Mouse (Mus musculus) bone marrow, adult 2 months (tissue): ENCODE results near the gene Eif1.
"Not testable (repeated sequence)": the region's sequence is repeated elsewhere in the genome, so short reads cannot be mapped to it uniquely, and the experiment has no call there.

ENCODE experiments used
- CTCF ChIP-seq: fragments of 200-500 bp; IDR thresholded peaks from 2 replicates; pipeline ENCODE4 v1.5.1; 2011; ENCODE audit warnings: low read length, control low read depth; ENCODE audit not compliant: control insufficient read depth, insufficient read depth
- POLR2A ChIP-seq: fragments of 200-500 bp; IDR thresholded peaks from 2 replicates; pipeline ENCODE4 v1.6.1; 2011; ENCODE audit warnings: low read depth, mild to moderate bottlenecking, control low read depth, low read length, borderline replicate concordance; ENCODE audit not compliant: control insufficient read depth

- TF ChIP-seq CTCF, POLR2A: not testable (repeated sequence)
Observed at GRCm38 (mm10) chr11:100308672-100309071, 11.0 kb upstream of the Eif1 start.
